Mouse (Mus musculus) liver, embryonic 14.5 days (tissue): ENCODE results near the gene Serpinb9. TPM values are rescaled to one million over a fixed set of nuclear protein-coding genes. Genes with fewer than 3 reads are reported as not detected.
A peak's percentile ranks its signal among the peaks of the same experiment; 100 is the strongest.
"Not testable (repeated sequence)": the region's sequence is repeated elsewhere in the genome, so short reads cannot be mapped to it uniquely, and the experiment has no call there.

Source experiments
- ATAC-seq: fragments of 200-750 bp; cut with Nextera tagmentation; 2 replicates; pipeline ENCODE4 v1.8.0; 2017; ENCODE audit warnings: moderate number of reproducible peaks, mild to moderate bottlenecking, moderate library complexity; ENCODE audit not compliant: insufficient read depth
- DNase-seq, 3 experiments: peaks; one replicate each; pipeline ENCODE4 v3.0.0-alpha.2; 2012 to 2013; ENCODE audit warnings: low read depth in 3 of 3, low spot score in 3 of 3
- H3K27ac ChIP-seq: fragments of 300-500 bp; sonication (generic); 2 replicates; pipeline ENCODE4 v1.5.1; 2014; ENCODE audit warnings: moderate library complexity, mild to moderate bottlenecking, control low read depth, inconsistent platforms
- H3K27me3 ChIP-seq: fragments of 300-500 bp; sonication (generic); 2 replicates; pipeline ENCODE4 v1.6.1; 2014; ENCODE audit warnings: mild to moderate bottlenecking, low read length, moderate library complexity; ENCODE audit not compliant: control insufficient read depth, insufficient read depth
- H3K36me3 ChIP-seq: fragments of 300-500 bp; sonication (generic); replicated peaks from 2 replicates; pipeline ENCODE4 v1.6.1; 2014; ENCODE audit warnings: low read depth; ENCODE audit not compliant: control insufficient read depth, insufficient read depth
- H3K4me1 ChIP-seq, 2 experiments: fragments of 200-500 bp in 1 of 2; fragments of 300-500 bp in 1 of 2; sonication (generic) in 1 of 2; replicated peaks; 2 replicates each; pipeline ENCODE4 v1.6.1; 2012 to 2014; ENCODE audit warnings: antibody characterized with exemption in 1 of 2, inconsistent platforms in 1 of 2, low read length in 1 of 2; ENCODE audit not compliant: control insufficient read depth in 2 of 2, insufficient read depth in 2 of 2
- H3K4me2 ChIP-seq: fragments of 300-500 bp; sonication (generic); 2 replicates; pipeline ENCODE4 v1.6.1; 2014; ENCODE audit warnings: low read depth, mild to moderate bottlenecking, control low read depth, moderate library complexity
- H3K4me3 ChIP-seq, 2 experiments: fragments of 200-500 bp in 1 of 2; fragments of 300-500 bp in 1 of 2; sonication (generic) in 1 of 2; 2 replicates each; pipeline ENCODE4 v1.5.1; 2012 to 2014; ENCODE audit warnings: low read depth in 2 of 2, low read length in 2 of 2, mild to moderate bottlenecking in 2 of 2, control low read depth in 1 of 2, inconsistent platforms in 1 of 2, moderate library complexity in 1 of 2; ENCODE audit not compliant: insufficient read depth in 1 of 2
- H3K9ac ChIP-seq: fragments of 300-500 bp; sonication (generic); replicated peaks from 2 replicates; pipeline ENCODE4 v1.6.1; 2014; ENCODE audit warnings: mild to moderate bottlenecking, control low read depth, moderate library complexity
- H3K9me3 ChIP-seq: fragments of 300-500 bp; sonication (generic); 2 replicates; pipeline ENCODE4 v1.6.1; 2016; ENCODE audit warnings: low read length, mixed read lengths; ENCODE audit not compliant: control insufficient read depth
- CTCF ChIP-seq: IDR thresholded peaks from 2 replicates; pipeline ENCODE4 v1.5.1; 2016; ENCODE audit warnings: antibody characterized with exemption, low read depth, control low read depth
- EP300 ChIP-seq: IDR thresholded peaks from 2 replicates; pipeline ENCODE4 v1.6.1; 2016; ENCODE audit warnings: antibody characterized with exemption, low read depth
- WGBS: fragments of 180-500 bp; shearing (Covaris S2); extraction: QIAGEN DNeasy Blood & Tissue Kit; methylation state at CpG from one replicate; pipeline ENCODE4 v1.1.7; 2014; ENCODE audit not compliant: insufficient replicate concordance; 5-methylcytosine and 5-hydroxymethylcytosine counted together
- polyA plus RNA-seq, 2 experiments: library from polyadenylated mRNA; depleted of rRNA in 1 of 2; stranded (reverse) in 1 of 2; unstranded in 1 of 2; fragments of >200 nt; fragmentation: Nextera tagmentation in 1 of 2; extraction: Ambion mirVana in 1 of 2; gene quantifications; 2 replicates each; pipeline versions ENCODE4 v1.2.1 to v1.2.3; 2012 to 2014

The Serpinb9 gene
- polyA plus RNA-seq (2012; rRNA removed) (0.77 and 1.0 TPM in 2 replicates), polyA plus RNA-seq (2014; fragmentation: Nextera tagmentation; extraction: Ambion mirVana) (2.5 and 2.7 TPM in 2 replicates)

GRCm38 (mm10) chr13:33002950-33003349 lies at the start of gene Serpinb9:
Serpinb9 (plus strand) TSS chr13:33003250.
- Histone ChIP-seq H3K27ac (peak within 1 kb of the TSS; percentile 85), H3K4me1 (peaks cover 17 to 24% of the 10 kb centered on the region in 2 experiments), H3K4me2 (peak within 1 kb of the TSS; percentile 87), H3K36me3 (no peaks in the 10 kb centered on the region), H3K9ac (peak within 1 kb of the TSS; percentile 68), H3K27me3 (no peaks in the 10 kb centered on the region), H3K9me3 (no peaks in the 10 kb centered on the region), H3K4me3 (peak within 1 kb of the TSS; percentile 50 to 56)
- ATAC-seq = no peak
- TF ChIP-seq CTCF (peak; percentile 35), EP300 (no peak)
- 91% methylated on average over 3 of the region's 3 CpGs for WGBS
- no peak for DNase-seq

DNA sequence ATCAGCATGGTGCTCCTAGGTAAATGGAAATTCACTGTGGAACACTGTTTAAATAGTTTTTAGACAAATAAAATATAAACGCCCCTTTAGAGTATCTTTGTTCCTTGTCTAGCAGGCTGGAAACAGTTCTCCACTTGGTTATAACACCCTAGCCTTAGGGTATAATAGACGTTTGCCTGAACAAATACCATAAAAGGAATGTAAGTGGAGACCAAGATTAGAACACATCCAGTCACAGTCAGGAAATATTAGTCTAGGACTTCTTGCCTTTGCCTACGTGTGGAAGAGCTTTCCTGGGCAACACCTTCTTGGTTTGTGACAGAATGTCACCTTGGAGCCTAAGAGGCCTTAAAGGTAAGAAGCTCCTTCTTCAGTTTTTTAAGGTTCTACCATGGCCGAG lies 46.5 kb upstream of the Serpinb9 start:
- TF ChIP-seq EP300 (no peak), CTCF (no peak)
- 44% methylated on average over 4 of the region's 4 CpGs for WGBS
- no peak for ATAC-seq

GRCm38 (mm10) chr13:32957917-32958316 lies 45.1 kb upstream of the Serpinb9 start:
- no peak overlapping the region for H3K4me3 ChIP-seq
- H3K27ac ChIP-seq = no peak overlapping the region
- ATAC-seq = no peak
- no peak for TF ChIP-seq EP300
- no peak for TF ChIP-seq CTCF
- no peaks in the 10 kb centered on the region for H3K36me3 ChIP-seq
- no peaks in the 10 kb centered on the region for H3K4me1 ChIP-seq
- DNase-seq = no peak
- no peak overlapping the region for H3K9ac ChIP-seq
- H3K9me3 ChIP-seq = no peaks in the 10 kb centered on the region
- 67% methylated on average over 4 of the region's 4 CpGs for WGBS
- no peak overlapping the region for H3K4me2 ChIP-seq
- H3K27me3 ChIP-seq = no peaks in the 10 kb centered on the region

More for the DNA sequence above, 46.5 kb upstream of the Serpinb9 start:
- DNase-seq = no peak
- Histone ChIP-seq H3K4me1 (no peaks in the 10 kb centered on the region), H3K27ac (no peak overlapping the region), H3K4me2 (no peak overlapping the region), H3K9me3 (no peaks in the 10 kb centered on the region), H3K27me3 (no peaks in the 10 kb centered on the region), H3K9ac (no peak overlapping the region), H3K36me3 (no peaks in the 10 kb centered on the region), H3K4me3 (no peak overlapping the region)

- ATAC-seq, H3K27me3 ChIP-seq, H3K4me3 ChIP-seq, DNase-seq, H3K27ac ChIP-seq, H3K4me1 ChIP-seq, H3K36me3 ChIP-seq, H3K4me2 ChIP-seq, H3K9me3 ChIP-seq, H3K9ac ChIP-seq: not testable (repeated sequence)
- WGBS = 59% methylated on average over 7 of the region's 7 CpGs
Measured at GRCm38 (mm10) chr13:32958521-32958920, 44.5 kb upstream of the Serpinb9 start.

DNA sequence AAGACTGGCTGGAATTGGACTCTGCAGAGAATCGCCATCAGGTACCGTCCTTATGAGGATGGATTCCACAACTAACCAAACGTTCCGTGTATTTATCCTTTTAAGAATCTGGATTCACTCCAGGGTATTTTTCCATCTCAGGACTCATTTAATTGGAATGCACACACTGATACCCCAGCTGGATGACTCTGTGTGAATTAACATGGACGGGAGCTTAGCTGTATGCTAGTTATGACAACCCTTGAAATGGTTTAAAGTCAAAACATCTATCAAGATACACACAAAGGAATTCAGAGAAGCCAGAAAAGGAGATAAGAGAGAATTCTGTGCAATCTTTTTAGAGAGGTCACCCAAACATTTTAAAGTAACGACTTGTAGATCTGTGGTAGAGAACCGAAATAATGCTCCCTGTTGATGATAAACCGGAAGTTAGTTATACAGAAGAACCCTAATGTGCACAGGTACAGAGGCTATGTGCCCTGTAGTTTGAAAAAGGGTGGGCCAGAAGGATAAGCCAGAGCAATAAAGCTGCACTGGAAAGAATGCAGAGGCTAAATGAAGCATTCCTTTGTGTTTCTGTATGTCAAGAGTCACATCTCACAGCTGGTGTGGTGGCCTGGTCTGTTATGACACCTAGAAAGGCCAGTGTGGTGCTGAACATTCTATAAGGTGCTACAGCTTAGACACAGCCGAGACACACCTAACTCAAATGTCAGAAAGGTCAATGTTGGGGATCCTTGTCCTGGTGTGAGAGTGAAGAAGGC lies 38.9 kb upstream of the Serpinb9 start:
- no peak for ATAC-seq

More for the DNA sequence above, 38.9 kb upstream of the Serpinb9 start:
- no peak for DNase-seq
- Histone ChIP-seq H3K9me3 (no peaks in the 10 kb centered on the region), H3K27ac (no peak overlapping the region), H3K4me3 (no peak overlapping the region), H3K27me3 (no peaks in the 10 kb centered on the region), H3K4me1 (peaks cover 36 to 44% of the 10 kb centered on the region in 2 experiments), H3K36me3 (no peaks in the 10 kb centered on the region), H3K9ac (no peak overlapping the region; the same call in 1 of the 2 replicates), H3K4me2 (no peak overlapping the region)
- TF ChIP-seq EP300 = no peak
- no peak for TF ChIP-seq CTCF
- 70% methylated on average over 9 of the region's 9 CpGs for WGBS
